Mouse (Mus musculus): ENCODE results near the gene Mob1a. TPM values are rescaled to one million over a fixed set of nuclear protein-coding genes. Genes with fewer than 3 reads are reported as not detected.

Gene Mob1a
- polyA plus RNA-seq, 1 experiment from 2014 or later = 32.5 TPM

DNA sequence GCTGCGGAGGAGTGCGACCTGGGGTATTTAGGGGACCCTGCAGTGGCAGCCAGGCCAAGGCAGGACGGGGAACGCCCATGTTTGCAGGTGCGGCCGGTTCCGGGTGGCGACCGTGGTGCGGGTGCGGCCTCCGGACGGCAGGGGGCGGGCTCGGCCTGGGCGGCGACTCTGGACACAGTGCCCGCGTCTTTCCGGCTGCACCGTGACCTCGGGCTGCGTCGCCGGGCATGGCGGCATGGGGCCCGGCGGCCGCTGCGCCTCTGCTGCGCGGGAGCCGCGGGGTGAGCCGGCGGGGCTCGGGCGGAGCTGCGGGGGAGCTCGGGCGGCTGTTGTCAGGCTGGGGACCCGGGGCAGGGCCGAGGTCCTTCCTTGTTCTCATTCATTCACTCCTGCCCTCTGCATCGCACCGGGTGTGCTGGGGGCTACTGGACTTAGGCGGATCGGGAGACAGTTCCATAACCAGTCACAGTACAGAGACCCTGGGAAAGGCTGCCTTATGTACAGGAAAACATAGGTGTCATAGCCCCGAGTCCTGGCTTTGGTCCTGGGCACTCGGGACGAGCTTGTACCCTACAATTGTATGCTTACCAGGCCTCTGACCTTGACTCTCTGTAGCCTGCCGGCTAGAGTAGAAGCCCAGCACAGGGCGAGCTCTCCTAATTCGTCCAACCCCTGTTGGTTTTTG lies 23.6 kb downstream of the Mob1a start:
- Histone ChIP-seq H3K9me3 (ENCODE audit: control insufficient read depth, low read length) (no peaks in the 10 kb centered on the region), H3K36me3 (ENCODE audit: control insufficient read depth, insufficient read depth, low read length) (peaks cover 8% of the 10 kb centered on the region), H3K9ac (replicated peaks; ENCODE audit: low read length) (peak overlapping the region; percentile 91), H3K4me2 (ENCODE audit: low read length) (peak overlapping the region; percentile 81), H3K4me3 (replicated peaks; ENCODE audit: low read depth, low read length) (peak overlapping the region; percentile 72), H3K27ac (replicated peaks; ENCODE audit: low read depth, low read length) (peak overlapping the region; percentile 61), H3K4me1 (ENCODE audit: control insufficient read depth, insufficient read depth, low read length) (peaks cover 9% of the 10 kb centered on the region; the same call in 1 of the 2 replicates), H3K27me3 (ENCODE audit: control insufficient read depth, insufficient read depth, low read length) (no peaks in the 10 kb centered on the region)
- WGBS = under 1% methylated on average over 53 of the region's 53 CpGs
- DNase-seq = peak; percentile 91
- peak; percentile 95 for ATAC-seq (ENCODE audit: low FRiP score, low TSS enrichment)

DNA sequence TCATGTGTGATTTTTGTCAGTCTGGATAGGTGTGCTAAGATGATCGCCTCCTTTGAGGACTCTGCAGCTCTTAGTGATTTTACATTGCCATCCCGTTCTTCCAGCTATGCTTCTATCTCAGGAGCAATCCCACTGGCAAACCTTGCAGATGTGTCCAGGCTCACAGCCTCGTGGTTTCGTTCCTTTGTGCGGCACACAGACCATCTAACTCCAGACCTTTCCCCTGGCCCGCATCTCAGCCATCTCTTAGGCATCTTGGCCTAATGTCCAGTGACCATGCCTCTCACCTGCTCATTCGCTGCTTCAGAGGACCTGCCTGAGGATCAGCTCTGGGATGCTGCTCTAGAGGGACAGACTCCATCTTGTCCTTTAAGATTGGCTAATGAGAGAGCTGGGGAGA lies 24.4 kb downstream of the Mob1a start:
- no peaks in the 10 kb centered on the region for H3K27me3 ChIP-seq (ENCODE audit: control insufficient read depth, insufficient read depth, low read length)
- H3K9ac ChIP-seq (replicated peaks; ENCODE audit: low read length) = peak overlapping the region; percentile 91
- no peak overlapping the region for H3K27ac ChIP-seq (replicated peaks; ENCODE audit: low read depth, low read length)
- WGBS = 89% methylated on average over 7 of the region's 7 CpGs
- H3K36me3 ChIP-seq (ENCODE audit: control insufficient read depth, insufficient read depth, low read length) = peaks cover 15% of the 10 kb centered on the region
- peak overlapping the region; percentile 72 for H3K4me3 ChIP-seq (replicated peaks; ENCODE audit: low read depth, low read length)
- peaks cover 9% of the 10 kb centered on the region; the same call in 1 of the 2 replicates for H3K4me1 ChIP-seq (ENCODE audit: control insufficient read depth, insufficient read depth, low read length)
- no peak for DNase-seq
- no peaks in the 10 kb centered on the region for H3K9me3 ChIP-seq (ENCODE audit: control insufficient read depth, low read length)
- H3K4me2 ChIP-seq (ENCODE audit: low read length) = peak overlapping the region; percentile 81
- no peak for ATAC-seq (ENCODE audit: low FRiP score, low TSS enrichment)

DNA sequence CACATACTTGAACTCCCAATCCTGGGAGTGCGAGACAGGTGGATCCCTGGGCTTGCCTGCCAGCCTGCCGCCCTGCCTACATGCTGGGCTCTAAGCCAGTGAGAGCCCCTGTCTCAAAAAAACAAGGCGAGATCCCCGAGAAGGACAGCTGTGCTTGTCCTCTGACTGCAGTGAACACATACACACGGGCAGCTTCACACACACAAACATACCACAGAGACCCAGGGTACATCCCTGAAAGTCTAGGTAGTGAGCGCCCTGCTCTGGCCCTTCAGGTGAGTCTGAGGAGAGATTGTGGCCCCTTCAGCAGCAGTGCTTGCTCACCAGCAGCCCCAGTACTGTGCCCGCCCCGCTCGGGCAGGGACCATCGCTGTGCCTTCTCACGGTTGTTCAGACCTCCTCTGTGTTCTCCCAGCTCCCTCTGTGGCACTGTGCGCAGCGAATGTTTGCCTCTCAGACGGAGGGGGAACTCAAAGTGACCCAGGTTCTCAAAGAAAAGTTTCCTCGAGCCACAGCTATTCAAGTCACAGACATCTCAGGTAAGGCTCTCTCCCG lies 25.1 kb downstream of the Mob1a start:
- no peaks in the 10 kb centered on the region for H3K9me3 ChIP-seq (ENCODE audit: control insufficient read depth, low read length)
- H3K36me3 ChIP-seq (ENCODE audit: control insufficient read depth, insufficient read depth, low read length) = peaks cover 20% of the 10 kb centered on the region
- peaks cover 9% of the 10 kb centered on the region; the same call in 1 of the 2 replicates for H3K4me1 ChIP-seq (ENCODE audit: control insufficient read depth, insufficient read depth, low read length)
- no peak overlapping the region for H3K4me3 ChIP-seq (replicated peaks; ENCODE audit: low read depth, low read length)
- no peak overlapping the region for H3K27ac ChIP-seq (replicated peaks; ENCODE audit: low read depth, low read length)
- 92% methylated on average over 16 of the region's 16 CpGs for WGBS
- ATAC-seq (ENCODE audit: low FRiP score, low TSS enrichment) = no peak
- H3K27me3 ChIP-seq (ENCODE audit: control insufficient read depth, insufficient read depth, low read length) = no peaks in the 10 kb centered on the region
- DNase-seq = no peak
- no peak overlapping the region for H3K9ac ChIP-seq (replicated peaks; ENCODE audit: low read length)
- H3K4me2 ChIP-seq (ENCODE audit: low read length) = no peak overlapping the region

DNA sequence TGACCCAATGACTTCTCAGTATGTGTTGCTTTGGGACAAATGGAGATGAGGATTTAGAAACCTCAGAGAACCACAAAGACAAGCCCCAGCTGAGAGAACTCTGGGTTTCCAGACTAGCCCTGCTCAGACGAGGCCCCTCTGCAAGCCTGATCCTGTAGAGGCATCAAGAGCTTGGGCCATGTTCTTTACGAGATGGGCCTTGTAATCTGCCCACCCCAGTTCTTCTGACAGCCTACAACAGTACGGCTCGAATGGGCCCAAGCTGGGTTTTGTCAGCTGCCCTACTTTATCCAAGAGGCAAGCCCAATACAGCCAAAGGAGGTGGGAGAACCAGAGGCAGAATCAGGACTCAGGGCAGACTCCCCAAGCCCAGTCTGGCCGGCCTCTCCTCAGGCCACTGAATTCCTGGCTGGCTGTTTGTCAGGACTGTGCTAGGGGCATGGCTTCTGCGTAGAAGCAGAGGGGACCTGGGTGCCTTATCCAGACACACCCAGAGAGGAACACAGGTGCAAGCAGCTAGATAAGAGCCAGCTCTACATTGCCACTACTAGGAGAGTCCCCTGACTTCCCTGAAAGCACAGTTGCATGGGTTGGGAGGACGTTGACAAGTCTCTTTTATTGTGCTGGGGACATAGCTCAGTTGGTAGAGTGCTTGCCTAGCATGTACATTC lies 25.8 kb downstream of the Mob1a start:
- Histone ChIP-seq H3K36me3 (ENCODE audit: control insufficient read depth, insufficient read depth, low read length) (peaks cover 20% of the 10 kb centered on the region), H3K4me1 (ENCODE audit: control insufficient read depth, insufficient read depth, low read length) (peaks cover 9% of the 10 kb centered on the region; the same call in 1 of the 2 replicates), H3K9ac (replicated peaks; ENCODE audit: low read length) (no peak overlapping the region; the same call in 1 of the 2 replicates), H3K27ac (replicated peaks; ENCODE audit: low read depth, low read length) (no peak overlapping the region), H3K4me3 (replicated peaks; ENCODE audit: low read depth, low read length) (no peak overlapping the region), H3K27me3 (ENCODE audit: control insufficient read depth, insufficient read depth, low read length) (no peaks in the 10 kb centered on the region), H3K9me3 (ENCODE audit: control insufficient read depth, low read length) (no peaks in the 10 kb centered on the region), H3K4me2 (ENCODE audit: low read length) (no peak overlapping the region)
- no peak for ATAC-seq (ENCODE audit: low FRiP score, low TSS enrichment)
- no peak for DNase-seq
- 83% methylated on average over 7 of the region's 7 CpGs for WGBS

DNA sequence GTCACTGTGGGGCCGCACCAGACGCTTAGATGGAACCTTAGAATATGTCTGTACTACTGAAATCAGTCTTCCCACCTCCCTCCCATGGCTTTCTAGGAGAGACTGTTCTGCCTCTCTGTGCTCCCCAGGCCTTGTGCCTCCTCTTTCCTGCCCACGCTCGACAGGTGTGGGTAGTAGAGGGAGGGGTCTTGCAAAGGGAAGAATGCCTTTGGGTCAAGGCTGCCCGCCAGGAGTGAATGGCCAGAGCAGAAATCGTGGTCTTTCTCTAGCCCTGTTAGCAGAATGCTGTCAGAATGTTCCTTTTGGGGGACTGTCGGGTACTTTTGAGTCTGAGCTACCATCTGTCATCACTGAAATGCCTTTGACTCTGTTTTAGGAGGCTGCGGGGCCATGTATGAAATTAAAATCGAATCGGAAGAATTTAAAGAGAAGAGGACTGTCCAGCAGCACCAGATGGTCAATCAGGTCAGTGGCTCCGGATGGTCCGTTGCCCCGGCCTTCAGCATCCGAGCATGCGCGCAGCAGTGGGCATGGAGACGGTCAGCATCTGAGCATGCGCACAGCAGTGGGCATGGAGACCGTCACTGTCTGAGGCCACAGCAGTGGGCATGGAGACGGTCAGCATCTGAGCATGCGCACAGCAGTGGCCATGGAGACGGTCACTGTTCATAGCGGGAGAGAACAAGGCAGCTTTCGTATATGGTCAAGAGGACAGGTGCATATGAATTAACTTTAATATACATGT lies 27.0 kb downstream of the Mob1a start:
- Histone ChIP-seq H3K27me3 (ENCODE audit: control insufficient read depth, insufficient read depth, low read length) (no peaks in the 10 kb centered on the region), H3K4me2 (ENCODE audit: low read length) (no peak overlapping the region), H3K27ac (replicated peaks; ENCODE audit: low read depth, low read length) (no peak overlapping the region), H3K36me3 (ENCODE audit: control insufficient read depth, insufficient read depth, low read length) (peaks cover 24% of the 10 kb centered on the region), H3K4me1 (ENCODE audit: control insufficient read depth, insufficient read depth, low read length) (peaks cover 9% of the 10 kb centered on the region; the same call in 1 of the 2 replicates), H3K9ac (replicated peaks; ENCODE audit: low read length) (no peak overlapping the region), H3K4me3 (replicated peaks; ENCODE audit: low read depth, low read length) (no peak overlapping the region), H3K9me3 (ENCODE audit: control insufficient read depth, low read length) (no peaks in the 10 kb centered on the region)
- no peak for ATAC-seq (ENCODE audit: low FRiP score, low TSS enrichment)
- WGBS = 93% methylated on average over 24 of the region's 24 CpGs
- DNase-seq = no peak

DNA sequence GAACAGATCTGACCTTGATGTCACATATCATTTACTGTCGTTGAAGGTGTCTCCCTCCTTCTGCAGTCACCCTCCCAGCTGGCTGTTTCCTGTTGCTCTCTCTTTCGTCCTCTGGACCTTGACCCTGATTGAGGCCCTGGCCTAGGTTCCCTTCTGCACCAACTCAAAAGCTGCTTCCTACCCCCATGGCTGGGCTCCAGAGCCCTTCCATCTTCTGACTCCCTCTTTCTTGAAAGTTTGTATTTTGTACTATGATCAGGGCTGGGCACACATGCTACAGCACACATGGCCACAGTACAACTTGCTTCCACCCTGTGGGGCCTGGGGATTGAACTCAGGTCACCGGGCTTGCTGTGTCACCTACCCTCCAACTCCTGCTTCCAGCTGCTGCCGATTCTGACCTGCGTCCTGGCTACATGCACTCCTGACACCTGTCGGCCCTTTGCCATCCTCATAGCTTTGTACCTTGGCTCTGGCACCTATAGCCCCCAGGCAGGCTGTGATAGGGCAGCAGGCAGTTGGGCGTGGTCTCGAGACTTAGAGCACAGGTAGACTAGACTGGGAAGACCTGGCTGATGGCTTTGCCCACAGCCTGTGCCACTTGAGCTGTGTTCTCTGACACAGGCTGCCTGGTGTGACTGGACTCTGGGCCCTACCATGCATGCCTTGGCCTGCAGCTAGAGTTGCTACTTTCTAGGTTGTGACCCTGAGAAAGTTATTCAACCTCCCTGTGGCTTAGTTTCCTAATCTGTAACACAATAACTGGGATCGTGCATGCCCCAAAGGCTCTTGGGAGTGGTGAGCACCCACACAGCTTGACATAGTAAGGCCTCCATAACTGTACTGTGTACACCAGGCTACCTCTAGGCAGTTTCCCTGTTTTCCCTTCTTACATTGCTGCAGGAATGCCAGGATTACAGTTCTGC lies 29.3 kb downstream of the Mob1a start:
- Histone ChIP-seq H3K36me3 (ENCODE audit: control insufficient read depth, insufficient read depth, low read length) (peaks cover 43% of the 10 kb centered on the region), H3K4me2 (ENCODE audit: low read length) (no peak overlapping the region), H3K4me1 (ENCODE audit: control insufficient read depth, insufficient read depth, low read length) (0 out of 2 replicates have a peak, but pooled peaks cover 4% of the 10 kb centered on the region), H3K4me3 (replicated peaks; ENCODE audit: low read depth, low read length) (no peak overlapping the region), H3K9me3 (ENCODE audit: control insufficient read depth, low read length) (no peaks in the 10 kb centered on the region), H3K9ac (replicated peaks; ENCODE audit: low read length) (no peak overlapping the region), H3K27ac (replicated peaks; ENCODE audit: low read depth, low read length) (no peak overlapping the region), H3K27me3 (ENCODE audit: control insufficient read depth, insufficient read depth, low read length) (no peaks in the 10 kb centered on the region)
- no peak for DNase-seq
- 93% methylated on average over 9 of the region's 9 CpGs for WGBS
- no peak for ATAC-seq (ENCODE audit: low FRiP score, low TSS enrichment)

DNA sequence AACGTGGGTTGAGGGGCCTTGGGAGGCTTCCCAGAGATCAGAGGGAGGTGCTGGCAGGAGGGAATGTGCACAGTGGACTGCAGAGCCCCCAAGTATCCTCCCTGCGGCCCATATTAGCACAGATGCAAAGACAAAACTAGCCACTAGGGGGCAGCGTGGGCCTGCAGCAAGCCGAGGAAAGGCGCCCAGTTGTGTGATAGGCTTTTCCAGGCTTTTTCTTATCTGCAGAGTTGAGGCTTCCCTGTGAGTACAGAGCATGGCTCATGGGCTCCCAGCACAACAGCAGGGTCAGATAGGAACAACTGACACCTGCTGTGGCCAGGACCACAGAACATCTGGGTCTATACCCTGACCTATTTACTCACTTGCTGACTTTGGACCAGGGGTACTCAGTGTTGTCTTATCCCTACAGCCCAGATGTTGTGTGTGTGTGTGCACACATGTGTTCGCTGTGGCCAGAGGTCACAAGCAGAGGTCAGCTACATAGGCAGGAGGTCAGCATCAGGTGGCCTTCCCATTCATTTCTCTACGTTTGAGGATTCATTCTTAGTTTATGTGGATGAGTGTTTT lies 30.8 kb downstream of the Mob1a start:
- H3K4me2 ChIP-seq (ENCODE audit: low read length) = no peak overlapping the region
- DNase-seq (peak; percentile 92), ATAC-seq (ENCODE audit: low FRiP score, low TSS enrichment) (peak; percentile 64; the same call in 1 of the 2 replicates)
- H3K9ac ChIP-seq (replicated peaks; ENCODE audit: low read length) = no peak overlapping the region
- H3K27ac ChIP-seq (replicated peaks; ENCODE audit: low read depth, low read length) = no peak overlapping the region
- H3K27me3 ChIP-seq (ENCODE audit: control insufficient read depth, insufficient read depth, low read length) = no peaks in the 10 kb centered on the region
- H3K4me1 ChIP-seq (ENCODE audit: control insufficient read depth, insufficient read depth, low read length) = no peaks in the 10 kb centered on the region
- peaks cover 51% of the 10 kb centered on the region for H3K36me3 ChIP-seq (ENCODE audit: control insufficient read depth, insufficient read depth, low read length)
- H3K4me3 ChIP-seq (replicated peaks; ENCODE audit: low read depth, low read length) = no peak overlapping the region
- no peaks in the 10 kb centered on the region for H3K9me3 ChIP-seq (ENCODE audit: control insufficient read depth, low read length)
- WGBS = 24% methylated on average over 7 of the region's 7 CpGs

Data from midbrain, embryonic 14.5 days (tissue).